Mouse (Mus musculus) retina, postnatal 1 day (tissue): ENCODE measurements around the gene Zbp1.
A peak's percentile ranks its signal among the peaks of the same experiment; 100 is the strongest.

Experiments used
- DNase-seq: peaks from one replicate; pipeline ENCODE4 v3.0.0-alpha.2; 2012

The Zbp1 gene

DNA sequence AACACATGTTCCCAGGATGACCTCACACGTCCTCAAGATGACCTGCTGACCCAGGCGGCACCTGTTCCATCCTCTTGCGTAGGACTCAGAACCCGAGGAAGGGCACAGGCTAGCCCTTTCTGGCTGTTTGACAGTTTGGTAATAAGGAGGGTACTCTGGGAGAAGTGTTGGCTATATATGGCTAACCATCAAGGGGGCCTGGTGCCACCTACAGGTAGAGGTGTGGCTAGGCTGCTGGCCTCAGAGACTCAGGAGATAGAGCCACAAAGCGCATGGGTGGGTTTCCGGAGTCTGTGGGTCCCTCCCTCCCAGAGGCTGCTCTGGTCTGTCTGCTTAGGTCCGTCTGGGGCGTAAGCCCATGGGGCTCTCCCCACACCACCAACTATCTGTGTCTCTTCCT, 28.0 kb upstream of the Zbp1 start:
- no peak for DNase-seq

- DNase-seq = no peak
Measured at GRCm38 (mm10) chr2:173245258-173245657, 26.5 kb upstream of the Zbp1 start.

- no peak for DNase-seq
Measured at GRCm38 (mm10) chr2:173244108-173244507, 25.4 kb upstream of the Zbp1 start.

GRCm38 (mm10) chr2:173243616-173244015, 24.9 kb upstream of the Zbp1 start:
- DNase-seq = peak; percentile 28

- DNase-seq = peak; percentile 80
Measured at GRCm38 (mm10) chr2:173242874-173243273, 24.2 kb upstream of the Zbp1 start.

GRCm38 (mm10) chr2:173240738-173241137, 22.0 kb upstream of the Zbp1 start:
- no peak for DNase-seq

- DNase-seq = peak; percentile 72
Measured at GRCm38 (mm10) chr2:173238522-173238921, 19.8 kb upstream of the Zbp1 start.

- DNase-seq = peak; percentile 57
Measured at GRCm38 (mm10) chr2:173235435-173236332, 17.0 kb upstream of the Zbp1 start.

- peak; percentile 49 for DNase-seq
Measured at GRCm38 (mm10) chr2:173232766-173233099, 14.0 kb upstream of the Zbp1 start.

- DNase-seq = peak; percentile 22
Measured at GRCm38 (mm10) chr2:173232065-173232765, 13.5 kb upstream of the Zbp1 start.

GRCm38 (mm10) chr2:173229578-173230224, 11.0 kb upstream of the Zbp1 start:
- peak; percentile 91 for DNase-seq

GRCm38 (mm10) chr2:173228567-173228966, 9.8 kb upstream of the Zbp1 start:
- no peak for DNase-seq

GRCm38 (mm10) chr2:173226792-173227191, 8.1 kb upstream of the Zbp1 start:
- DNase-seq = no peak

DNA sequence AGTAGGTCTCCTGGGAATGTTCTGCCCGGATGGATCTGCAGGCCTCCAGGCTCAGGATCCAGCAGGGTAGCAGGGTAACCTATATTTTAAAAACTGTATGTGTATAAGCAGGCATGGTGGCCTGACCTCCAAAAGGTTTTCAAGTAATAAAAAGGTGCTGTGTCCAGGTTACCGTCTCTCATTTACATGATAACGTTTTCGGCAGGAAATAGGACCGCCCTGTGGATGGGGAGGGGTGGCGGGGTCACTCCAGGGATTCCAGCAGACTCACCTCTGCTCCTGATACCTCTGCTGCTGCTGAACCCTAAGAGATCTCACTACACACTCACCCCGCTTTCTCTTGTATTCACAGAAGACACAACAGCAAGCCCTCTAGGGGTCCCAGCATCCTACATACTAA, 7.2 kb upstream of the Zbp1 start:
- peak; percentile 8 for DNase-seq

GRCm38 (mm10) chr2:173224832-173225231, 6.1 kb upstream of the Zbp1 start:
- DNase-seq = peak; percentile 10

DNA sequence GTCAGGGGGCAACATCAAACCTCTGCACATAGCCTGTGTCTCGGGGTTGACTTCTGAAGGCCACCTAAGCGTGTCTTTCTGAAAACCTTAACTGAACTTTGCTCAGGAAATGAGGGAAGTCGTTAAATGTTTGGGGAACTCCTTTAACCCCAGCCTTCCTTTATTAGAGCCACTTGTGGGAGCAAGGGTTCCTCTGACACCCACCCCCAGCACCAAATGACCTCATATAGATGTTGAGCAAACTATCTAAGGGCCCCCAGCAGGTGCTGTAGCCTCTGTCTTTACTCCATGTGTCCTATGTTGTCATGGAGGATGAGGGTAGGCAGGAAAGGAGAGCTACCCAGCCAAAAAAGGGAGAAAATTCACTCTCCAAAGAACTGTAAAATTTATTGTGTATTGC, 5.4 kb upstream of the Zbp1 start:
- peak; percentile 16 for DNase-seq

DNA sequence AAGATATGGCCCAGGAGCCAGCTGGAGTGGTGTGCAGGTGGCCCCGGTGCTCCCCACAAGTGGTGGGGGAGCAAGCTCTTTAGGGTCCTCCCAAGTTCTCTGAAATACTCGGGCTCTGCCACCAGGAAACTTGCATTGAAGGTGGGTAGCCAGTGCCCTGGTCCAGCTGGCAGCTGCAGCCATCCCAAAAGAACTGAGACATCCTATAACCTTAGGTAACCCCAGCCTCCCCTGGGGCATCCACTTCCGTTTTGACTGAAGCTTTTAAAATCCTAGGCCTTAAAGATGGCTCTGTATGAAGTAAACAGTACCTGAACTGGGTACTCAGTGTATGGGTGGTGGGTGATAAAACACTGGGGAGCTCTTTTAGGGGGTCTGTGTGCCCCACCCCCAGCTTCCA, 4.8 kb upstream of the Zbp1 start:
- DNase-seq = peak; percentile 30

DNA sequence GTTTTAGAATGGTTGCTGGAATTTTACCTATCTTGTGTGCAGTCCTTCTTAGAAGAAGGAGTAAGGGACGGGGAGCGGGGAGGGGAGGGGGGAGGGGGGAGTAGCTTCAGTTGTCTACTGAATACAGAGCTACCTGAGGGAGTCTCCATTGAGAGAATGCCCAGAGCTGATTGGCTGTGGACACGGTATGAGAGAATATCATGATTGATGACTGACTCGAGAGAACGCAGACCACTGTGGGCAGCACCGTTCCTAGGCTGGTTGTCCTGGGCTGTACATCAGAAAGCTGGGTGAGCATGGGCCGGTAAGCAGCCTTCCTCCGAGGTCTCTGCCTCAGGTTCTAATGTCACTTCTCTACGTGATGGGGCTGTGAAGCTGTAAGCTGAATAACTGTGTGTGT, 2.0 kb upstream of the Zbp1 start:
- no peak for DNase-seq

DNA sequence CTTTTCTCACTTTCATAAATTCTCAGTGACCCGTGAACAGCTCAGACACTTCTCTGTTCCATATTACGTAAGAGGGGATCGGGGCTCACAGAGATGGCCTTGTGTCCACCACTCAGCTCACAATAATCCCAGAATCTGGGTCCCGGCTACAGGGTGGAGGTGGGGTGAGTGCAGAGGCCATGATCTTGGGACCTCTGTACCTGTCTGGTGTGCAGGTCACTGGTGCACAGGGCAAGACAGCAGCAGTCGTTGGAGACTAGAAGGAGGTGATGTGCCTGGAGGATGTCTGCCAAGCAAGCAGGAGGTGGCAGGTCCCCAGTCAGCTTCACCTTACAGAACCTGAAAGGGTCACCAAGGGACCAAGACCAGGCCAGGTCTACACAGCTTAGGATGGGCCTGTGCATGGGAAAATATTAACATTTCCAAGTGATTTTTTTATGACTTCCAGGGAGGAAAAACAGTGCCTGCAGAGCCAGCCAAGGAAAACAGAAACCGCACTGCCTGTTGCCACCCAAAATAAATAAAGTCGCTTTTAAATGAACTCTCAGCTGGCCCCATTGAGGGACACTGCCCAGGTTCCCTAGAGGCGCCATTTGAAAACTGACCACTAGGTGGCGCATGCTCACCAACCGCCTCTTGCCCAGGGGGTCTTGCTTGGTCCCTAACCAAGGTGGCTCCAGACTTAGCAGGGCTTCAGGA, 682 bp upstream of the Zbp1 start:
- DNase-seq = peak; percentile 72

DNA sequence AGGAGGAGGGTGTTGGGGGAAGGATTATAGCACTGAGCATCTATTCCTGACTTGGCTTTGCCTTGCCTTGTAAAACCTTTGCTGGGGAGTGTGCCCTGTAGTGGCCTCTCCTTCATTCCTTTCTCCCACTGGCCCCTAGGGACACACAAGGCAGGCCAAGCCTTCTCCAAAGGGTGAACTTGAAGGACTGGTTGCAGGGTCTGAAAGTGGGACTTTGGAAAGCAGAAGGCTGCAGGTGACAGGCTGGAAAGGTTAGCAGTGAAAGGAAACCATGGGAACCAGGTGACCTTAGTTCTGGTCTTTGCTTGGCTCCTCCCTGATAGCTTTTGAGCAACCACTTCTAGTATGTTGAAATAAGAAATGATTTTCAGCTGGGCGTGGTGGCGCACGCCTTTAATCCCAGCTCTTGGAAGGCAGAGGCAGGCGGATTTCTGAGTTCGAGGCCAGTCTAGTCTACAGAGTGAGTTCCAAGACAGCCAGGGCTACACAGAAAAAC, 912 bp downstream of the Zbp1 start:
- no peak for DNase-seq

- DNase-seq = no peak
Measured at GRCm38 (mm10) chr2:173217246-173217645, 1.5 kb downstream of the Zbp1 start.

- no peak for DNase-seq
Measured at GRCm38 (mm10) chr2:173216840-173217239, 1.9 kb downstream of the Zbp1 start.

GRCm38 (mm10) chr2:173212227-173212626, 6.5 kb downstream of the Zbp1 start:
- no peak for DNase-seq
